Mouse (Mus musculus) liver, embryonic 15.5 days (tissue): ENCODE data around the gene Tubgcp4. TPM values are rescaled to one million over a fixed set of nuclear protein-coding genes. Genes with fewer than 3 reads are reported as not detected.

Experiments used
- ATAC-seq: fragments of 200-750 bp; cut with Nextera tagmentation; 2 replicates; pipeline ENCODE4 v1.8.0; 2017; ENCODE audit warnings: moderate number of reproducible peaks, mild to moderate bottlenecking, moderate library complexity; ENCODE audit not compliant: insufficient read depth
- H3K27ac ChIP-seq: fragments of 300-500 bp; sonication (generic); replicated peaks from 2 replicates; pipeline ENCODE4 v1.5.1; 2015; ENCODE audit warnings: mild to moderate bottlenecking, inconsistent platforms
- H3K27me3 ChIP-seq: fragments of 300-500 bp; sonication (generic); 2 replicates; pipeline ENCODE4 v1.6.1; 2015; ENCODE audit warnings: mild to moderate bottlenecking, inconsistent platforms
- H3K36me3 ChIP-seq: fragments of 300-500 bp; sonication (generic); replicated peaks from 2 replicates; pipeline ENCODE4 v1.6.1; 2015; ENCODE audit warnings: moderate library complexity, mild to moderate bottlenecking, inconsistent platforms
- H3K4me1 ChIP-seq: fragments of 300-500 bp; sonication (generic); replicated peaks from 2 replicates; pipeline ENCODE4 v1.6.1; 2015; ENCODE audit warnings: inconsistent platforms
- H3K4me2 ChIP-seq: fragments of 300-500 bp; sonication (generic); 2 replicates; pipeline ENCODE4 v1.6.1; 2015; ENCODE audit warnings: moderate library complexity, mild to moderate bottlenecking, inconsistent platforms
- H3K4me3 ChIP-seq: fragments of 300-500 bp; sonication (generic); replicated peaks from 2 replicates; pipeline ENCODE4 v1.5.1; 2015; ENCODE audit warnings: mild to moderate bottlenecking, inconsistent platforms
- H3K9ac ChIP-seq: fragments of 300-500 bp; sonication (generic); 2 replicates; pipeline ENCODE4 v1.6.1; 2015; ENCODE audit warnings: moderate library complexity, mild to moderate bottlenecking, inconsistent platforms
- H3K9me3 ChIP-seq: fragments of 300-500 bp; sonication (generic); replicated peaks from 2 replicates; pipeline ENCODE4 v1.6.1; 2016; ENCODE audit warnings: inconsistent platforms
- WGBS: fragments of 180-500 bp; shearing (Covaris S2); methylation state at CpG from one replicate; pipeline ENCODE4 v1.1.7; 2015; ENCODE audit warnings: mixed read lengths; ENCODE audit not compliant: insufficient replicate concordance; 5-methylcytosine and 5-hydroxymethylcytosine counted together
- polyA plus RNA-seq: library from polyadenylated mRNA; unstranded; fragments of >200 nt; fragmentation: Nextera tagmentation; extraction: Ambion mirVana; gene quantifications from 2 replicates; pipeline ENCODE4 v1.2.1, GENCODE M21; 2015

The Tubgcp4 gene
- polyA plus RNA-seq, 1 experiment from 2014 or later: 17.8 TPM

DNA sequence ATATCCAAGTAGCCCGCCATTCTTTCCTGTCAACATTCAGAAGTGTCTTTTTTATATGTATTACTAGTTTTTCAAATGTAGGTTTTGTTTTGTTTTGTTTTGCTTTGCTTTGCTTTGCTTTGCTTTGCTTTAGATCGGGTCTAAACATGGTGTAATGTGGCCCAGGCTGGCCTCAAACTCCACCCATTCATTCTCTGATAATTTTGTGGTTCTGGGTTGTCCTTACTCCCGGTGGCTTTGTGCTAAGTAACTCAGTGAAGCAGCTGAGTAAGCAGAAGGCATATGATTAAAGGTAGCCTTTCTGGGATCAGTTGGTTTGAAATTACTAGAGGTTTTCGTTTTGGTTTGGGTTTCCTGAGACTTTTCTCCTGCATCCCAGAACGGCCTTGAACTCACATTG lies 20.8 kb upstream of the Tubgcp4 start:
- Histone ChIP-seq H3K4me1 (no peaks in the 10 kb centered on the region), H3K27me3 (no peaks in the 10 kb centered on the region), H3K36me3 (peaks cover 59% of the 10 kb centered on the region), H3K4me3 (no peak overlapping the region), H3K4me2 (no peak overlapping the region), H3K9me3 (no peaks in the 10 kb centered on the region), H3K9ac (no peak overlapping the region), H3K27ac (no peak overlapping the region)
- ATAC-seq: no peak
- WGBS: 49% methylated on average over 5 of the region's 5 CpGs

DNA sequence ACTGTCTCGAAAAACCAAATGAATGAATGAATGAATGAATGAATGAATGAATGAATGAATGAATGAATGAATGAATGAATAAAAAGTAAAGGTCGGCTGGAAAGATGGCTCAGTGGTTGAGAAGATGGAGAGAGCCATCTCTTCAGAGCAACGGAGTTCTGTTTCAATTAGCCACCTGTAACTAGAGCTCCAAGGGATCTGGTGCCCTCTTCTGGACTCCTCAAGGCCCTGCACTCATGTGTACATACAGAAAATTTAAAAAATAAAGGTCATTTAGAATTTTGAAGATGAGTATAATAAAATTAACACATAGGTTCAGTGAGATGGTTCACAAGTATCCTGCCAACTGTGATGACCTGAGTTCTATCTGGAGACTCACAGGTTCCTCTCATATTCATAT lies 17.4 kb upstream of the Tubgcp4 start:
- Histone ChIP-seq H3K4me1 (no peaks in the 10 kb centered on the region), H3K9ac (no peak overlapping the region), H3K4me2 (no peak overlapping the region), H3K4me3 (no peak overlapping the region), H3K36me3 (peaks cover 52% of the 10 kb centered on the region), H3K9me3 (no peaks in the 10 kb centered on the region), H3K27me3 (no peaks in the 10 kb centered on the region), H3K27ac (no peak overlapping the region)
- 73% methylated on average over 3 of the region's 3 CpGs for WGBS
- no peak for ATAC-seq

DNA sequence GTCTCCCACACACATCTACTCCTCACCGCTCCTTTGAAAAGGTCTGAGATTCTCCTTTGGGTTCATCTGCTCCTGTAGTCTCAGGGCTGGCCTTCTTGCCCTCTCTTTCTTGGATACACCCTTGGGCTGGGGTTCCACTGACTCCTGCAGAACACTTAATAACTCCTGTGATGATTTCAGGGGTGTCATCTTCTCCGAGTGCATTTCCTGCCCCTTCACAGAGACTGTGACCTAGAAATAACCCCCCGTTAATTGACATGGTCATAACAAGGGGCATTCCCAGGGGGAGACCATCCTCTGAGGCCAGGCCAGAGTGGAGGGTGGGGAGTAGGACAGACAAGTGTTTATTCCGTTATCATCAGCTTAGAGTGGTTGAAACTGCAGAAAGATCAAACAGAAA lies 1.3 kb upstream of the Tubgcp4 start:
- peak overlapping the region; percentile 98 for H3K4me3 ChIP-seq
- peak overlapping the region; percentile 94 for H3K9ac ChIP-seq
- 55% methylated on average over 4 of the region's 4 CpGs for WGBS
- peaks cover 33% of the 10 kb centered on the region for H3K4me1 ChIP-seq
- no peaks in the 10 kb centered on the region for H3K27me3 ChIP-seq
- peak overlapping the region; percentile 88 for H3K4me2 ChIP-seq
- H3K36me3 ChIP-seq: peaks cover 33% of the 10 kb centered on the region
- no peak overlapping the region for H3K27ac ChIP-seq
- H3K9me3 ChIP-seq: no peaks in the 10 kb centered on the region
- ATAC-seq: no peak

DNA sequence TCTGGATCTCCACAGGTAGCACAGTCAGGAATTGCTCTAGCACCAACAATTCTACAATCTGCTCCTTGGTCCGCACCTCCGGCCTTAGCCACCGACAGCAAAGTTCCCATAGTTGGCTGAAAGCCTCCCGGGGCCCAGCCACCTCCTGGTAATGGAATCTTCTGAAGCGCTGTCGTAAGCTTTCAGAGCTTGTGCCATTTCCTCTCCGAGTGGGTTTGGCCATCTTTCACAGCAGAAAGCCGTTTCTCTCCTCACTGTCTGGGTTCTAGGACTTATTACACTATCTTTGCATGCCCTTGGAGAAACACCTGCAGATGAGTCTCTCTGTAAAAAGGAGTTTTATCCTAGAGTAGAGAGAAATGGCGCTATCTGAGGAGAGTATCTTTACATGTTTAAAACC lies 552 bp upstream of the Tubgcp4 start:
- H3K9me3 ChIP-seq: no peaks in the 10 kb centered on the region
- H3K27ac ChIP-seq: peak overlapping the region; percentile 92
- peak overlapping the region; percentile 88 for H3K4me2 ChIP-seq
- peaks cover 33% of the 10 kb centered on the region for H3K4me1 ChIP-seq
- H3K36me3 ChIP-seq: peaks cover 33% of the 10 kb centered on the region
- peak overlapping the region; percentile 94 for H3K9ac ChIP-seq
- peak overlapping the region; percentile 98 for H3K4me3 ChIP-seq
- H3K27me3 ChIP-seq: no peaks in the 10 kb centered on the region
- 8% methylated on average over 9 of the region's 9 CpGs for WGBS
- ATAC-seq: no peak

DNA sequence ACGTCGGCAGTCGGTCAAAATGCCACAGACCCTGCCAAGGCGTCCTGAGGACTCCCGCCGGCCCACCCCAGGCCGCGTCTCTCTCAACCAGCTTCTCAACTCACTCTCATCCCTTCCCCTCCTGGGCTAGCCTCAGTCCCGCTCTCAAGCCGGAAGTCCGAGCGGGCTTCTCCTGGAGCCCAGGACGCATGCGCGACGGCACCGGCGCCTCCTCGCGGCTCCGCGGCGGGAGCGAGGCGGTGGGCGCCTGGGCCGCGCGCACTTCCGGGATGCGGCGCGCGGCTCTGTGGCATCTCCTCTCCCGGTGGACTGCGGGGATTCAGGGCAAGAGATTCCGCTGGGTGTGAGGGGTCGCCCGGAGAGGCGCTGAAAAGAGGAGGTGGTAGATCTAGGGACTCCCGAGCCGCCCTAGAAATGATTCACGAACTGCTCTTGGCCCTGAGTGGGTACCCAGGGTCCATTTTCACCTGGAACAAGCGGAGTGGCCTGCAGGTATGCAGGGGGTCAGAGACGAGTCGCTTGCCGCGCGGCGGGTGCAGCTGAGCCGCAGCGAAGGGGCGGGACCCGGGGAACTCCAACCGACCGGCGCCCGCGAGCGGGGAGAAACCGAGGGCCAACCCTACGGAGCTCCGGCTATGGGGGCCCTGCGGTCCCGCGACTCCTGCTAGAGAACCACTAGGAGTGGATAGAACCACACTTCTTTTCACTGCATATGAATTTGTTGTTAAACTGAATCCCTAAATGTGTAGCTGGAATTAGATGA lies 707 bp downstream of the Tubgcp4 start, which contains the start of gene Zscan29:
Gene Zscan29, minus strand, starts transcription at position 146 of the 763 bp plus-strand sequence.
- peak within 1 kb of the TSS; percentile 88 for H3K4me2 ChIP-seq
- peaks cover 38% of the 10 kb centered on the region for H3K36me3 ChIP-seq
- no peaks in the 10 kb centered on the region for H3K27me3 ChIP-seq
- peak within 1 kb of the TSS; percentile 98 for H3K4me3 ChIP-seq
- peak within 1 kb of the TSS; percentile 94 for H3K9ac ChIP-seq
- H3K9me3 ChIP-seq: no peaks in the 10 kb centered on the region
- peaks cover 33% of the 10 kb centered on the region for H3K4me1 ChIP-seq
- under 1% methylated on average over 66 of the region's 66 CpGs for WGBS
- H3K27ac ChIP-seq: peak within 1 kb of the TSS; percentile 92
- ATAC-seq: peak; percentile 93

DNA sequence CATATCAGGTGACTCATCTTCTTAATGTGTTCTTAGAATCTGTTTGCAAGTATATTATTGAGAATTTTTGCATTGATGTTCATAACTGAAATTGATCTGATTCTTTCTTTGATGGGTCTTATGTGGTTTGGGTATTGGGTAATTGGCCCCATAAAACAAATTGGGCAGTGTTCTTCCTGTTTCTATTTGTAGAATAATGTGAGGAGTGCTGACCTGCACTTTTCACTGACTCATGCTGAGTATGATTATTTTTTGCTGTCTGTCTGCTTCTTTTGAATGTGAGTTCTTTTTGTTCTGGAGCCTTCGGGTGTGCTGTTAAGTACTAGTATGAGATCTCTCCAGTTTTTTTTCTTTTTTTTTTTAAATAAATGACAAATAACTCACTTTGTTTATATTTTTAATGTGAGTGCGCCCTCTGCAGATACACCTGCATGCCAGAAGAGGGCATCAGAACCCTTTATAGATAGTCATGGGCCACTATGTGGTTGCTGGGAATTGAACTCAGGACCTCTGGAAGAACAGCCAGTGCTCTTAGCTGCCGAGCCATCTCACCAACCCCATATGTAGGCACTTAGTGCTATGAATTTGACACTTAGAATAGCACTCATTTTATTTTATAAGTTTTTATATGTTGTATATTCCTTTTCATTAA lies 8.5 kb downstream of the Tubgcp4 start:
- Histone ChIP-seq H3K9ac (no peak overlapping the region), H3K27ac (no peak overlapping the region), H3K4me1 (no peaks in the 10 kb centered on the region), H3K36me3 (peaks cover 84% of the 10 kb centered on the region), H3K9me3 (no peaks in the 10 kb centered on the region), H3K4me2 (no peak overlapping the region), H3K4me3 (no peak overlapping the region), H3K27me3 (no peaks in the 10 kb centered on the region)
- ATAC-seq: no peak
- WGBS: 82% methylated on average over 3 of the region's 3 CpGs

DNA sequence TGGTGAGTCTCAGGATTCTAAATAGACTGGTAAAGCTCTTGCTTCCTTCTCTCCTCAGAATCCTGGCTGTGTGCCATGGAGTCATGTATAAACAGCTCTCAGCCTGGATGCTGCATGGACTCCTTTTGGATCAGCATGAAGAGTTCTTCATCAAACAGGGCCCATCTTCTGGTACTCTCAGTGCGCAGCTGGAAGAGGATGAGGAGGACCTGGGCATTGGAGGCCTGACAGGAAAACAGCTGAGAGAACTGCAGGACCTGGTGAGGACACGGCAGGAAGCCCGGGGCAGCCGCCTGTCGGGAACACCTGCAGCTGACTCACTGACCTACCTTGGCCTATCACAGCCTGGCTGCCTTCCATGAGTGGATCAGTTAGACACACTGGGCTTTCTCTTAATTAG lies 13.0 kb downstream of the Tubgcp4 start:
- no peak for ATAC-seq
- Histone ChIP-seq H3K4me3 (no peak overlapping the region), H3K27ac (no peak overlapping the region), H3K27me3 (no peaks in the 10 kb centered on the region), H3K4me1 (no peaks in the 10 kb centered on the region), H3K9me3 (no peaks in the 10 kb centered on the region), H3K4me2 (no peak overlapping the region), H3K9ac (no peak overlapping the region), H3K36me3 (peaks cover 76% of the 10 kb centered on the region)
- WGBS: 82% methylated on average over 5 of the region's 5 CpGs

DNA sequence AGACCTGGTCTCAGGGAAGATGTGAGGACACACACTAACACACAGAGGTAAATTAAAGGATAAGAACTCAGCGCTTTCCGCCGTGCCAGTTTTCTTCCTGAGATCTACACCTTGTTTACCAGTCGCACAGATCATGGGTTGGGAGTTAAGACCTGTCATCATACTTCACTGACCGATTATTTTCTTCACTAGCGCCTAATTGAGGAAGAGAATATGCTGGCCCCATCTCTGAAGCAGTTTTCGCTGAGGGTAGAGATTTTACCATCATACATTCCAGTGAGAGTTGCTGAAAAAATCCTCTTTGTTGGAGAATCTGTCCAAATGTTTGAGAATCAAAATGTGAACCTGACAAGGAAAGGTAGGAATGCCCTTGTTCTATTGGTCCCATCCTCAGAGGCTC lies 13.7 kb downstream of the Tubgcp4 start:
- Histone ChIP-seq H3K9ac (no peak overlapping the region), H3K27me3 (no peaks in the 10 kb centered on the region), H3K36me3 (peaks cover 75% of the 10 kb centered on the region), H3K4me3 (no peak overlapping the region), H3K9me3 (no peaks in the 10 kb centered on the region), H3K4me1 (no peaks in the 10 kb centered on the region), H3K27ac (no peak overlapping the region), H3K4me2 (no peak overlapping the region)
- ATAC-seq: no peak
- 90% methylated on average over 7 of the region's 7 CpGs for WGBS

DNA sequence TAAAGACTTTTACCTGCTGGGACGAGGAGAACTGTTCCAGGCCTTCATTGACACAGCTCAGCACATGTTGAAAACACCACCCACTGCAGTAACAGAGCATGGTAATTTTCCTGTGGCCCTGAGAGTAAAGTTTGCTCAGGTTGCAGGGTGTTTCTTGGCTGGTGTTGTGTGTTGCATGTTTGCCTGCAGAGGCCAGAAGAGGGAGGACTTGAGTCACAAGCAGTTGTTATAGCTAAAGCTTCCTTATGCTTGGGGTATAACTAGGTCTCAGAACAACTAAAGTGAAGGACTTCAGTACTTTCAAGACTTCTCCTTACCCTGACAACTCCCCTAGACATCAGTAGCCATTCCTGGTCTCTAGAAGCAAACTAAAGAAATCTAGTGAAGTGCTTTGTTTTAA lies 18.1 kb downstream of the Tubgcp4 start:
- peaks cover 87% of the 10 kb centered on the region for H3K36me3 ChIP-seq

DNA sequence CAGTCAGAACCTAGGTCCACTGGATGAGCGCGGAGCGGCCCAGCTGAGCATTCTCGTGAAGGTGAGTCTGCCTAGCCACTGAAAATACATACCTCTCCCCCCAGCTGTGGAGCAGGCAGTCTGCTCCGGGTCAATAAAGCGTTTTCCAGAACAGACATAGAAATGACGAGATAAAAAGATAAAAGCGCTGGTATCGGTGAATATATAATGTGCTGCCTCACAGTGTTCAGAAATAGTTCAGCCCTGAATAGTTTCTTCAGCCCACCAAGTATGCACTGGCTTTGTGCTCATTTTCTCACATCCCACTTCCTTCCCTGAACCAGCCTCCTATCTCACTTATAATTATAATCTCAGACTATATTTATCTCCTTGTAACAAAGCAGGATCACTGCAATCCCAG lies 25.0 kb downstream of the Tubgcp4 start:
- Histone ChIP-seq H3K9me3 (no peaks in the 10 kb centered on the region), H3K4me1 (no peaks in the 10 kb centered on the region), H3K4me2 (no peak overlapping the region), H3K27ac (no peak overlapping the region), H3K9ac (no peak overlapping the region), H3K36me3 (peaks cover 98% of the 10 kb centered on the region), H3K27me3 (no peaks in the 10 kb centered on the region), H3K4me3 (no peak overlapping the region)
- no peak for ATAC-seq
- WGBS: 85% methylated on average over 9 of the region's 9 CpGs

More for the DNA sequence above, 18.1 kb downstream of the Tubgcp4 start:
- WGBS: 63% methylated on average over 1 of the region's 1 CpGs
- H3K4me2 ChIP-seq: no peak overlapping the region
- ATAC-seq: no peak
- H3K27me3 ChIP-seq: no peaks in the 10 kb centered on the region
- no peaks in the 10 kb centered on the region for H3K4me1 ChIP-seq
- no peak overlapping the region for H3K9ac ChIP-seq
- no peak overlapping the region for H3K4me3 ChIP-seq
- H3K9me3 ChIP-seq: no peaks in the 10 kb centered on the region
- H3K27ac ChIP-seq: no peak overlapping the region

DNA sequence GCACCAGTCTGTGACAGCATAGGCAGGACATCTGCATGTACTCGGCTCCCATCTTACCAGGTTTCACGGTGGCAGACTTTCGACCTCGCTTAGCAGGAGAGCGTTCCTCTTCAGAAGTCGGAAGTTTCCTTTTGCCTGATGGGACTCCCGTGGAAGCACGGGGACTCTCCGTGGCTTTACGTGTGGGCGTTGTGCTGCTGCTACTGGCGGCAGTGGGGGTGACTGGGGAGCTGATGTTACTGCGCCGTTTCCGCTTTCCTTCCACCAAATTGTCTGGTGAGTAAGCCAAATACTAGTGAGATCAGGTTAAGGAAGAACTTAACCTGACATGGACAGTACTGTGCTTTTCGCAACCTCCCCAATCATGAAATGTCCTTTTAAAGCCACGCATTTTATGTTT lies 33.8 kb downstream of the Tubgcp4 start:
- ATAC-seq: no peak
- H3K4me3 ChIP-seq: no peak overlapping the region
- no peaks in the 10 kb centered on the region for H3K27me3 ChIP-seq
- H3K27ac ChIP-seq: no peak overlapping the region
- H3K9ac ChIP-seq: no peak overlapping the region
- H3K4me1 ChIP-seq: peaks cover 6% of the 10 kb centered on the region; the same call in 1 of the 2 replicates
- no peak overlapping the region for H3K4me2 ChIP-seq
- peaks cover 92% of the 10 kb centered on the region for H3K36me3 ChIP-seq
- 89% methylated on average over 17 of the region's 17 CpGs for whole genome bisulfite sequencing
- H3K9me3 ChIP-seq: no peaks in the 10 kb centered on the region
